Mouse (Mus musculus) yolk sac, embryonic 10.5 days (tissue): Measurements from ENCODE around the gene Nkrf.
"Not testable (repeated sequence)": the region's sequence is repeated elsewhere in the genome, so short reads cannot be mapped to it uniquely, and the experiment has no call there.

ENCODE experiments used
- DNase-seq: peaks from one replicate; pipeline ENCODE4 v3.0.0-alpha.2; 2017; ENCODE audit warnings: low spot score

The Nkrf gene

DNA sequence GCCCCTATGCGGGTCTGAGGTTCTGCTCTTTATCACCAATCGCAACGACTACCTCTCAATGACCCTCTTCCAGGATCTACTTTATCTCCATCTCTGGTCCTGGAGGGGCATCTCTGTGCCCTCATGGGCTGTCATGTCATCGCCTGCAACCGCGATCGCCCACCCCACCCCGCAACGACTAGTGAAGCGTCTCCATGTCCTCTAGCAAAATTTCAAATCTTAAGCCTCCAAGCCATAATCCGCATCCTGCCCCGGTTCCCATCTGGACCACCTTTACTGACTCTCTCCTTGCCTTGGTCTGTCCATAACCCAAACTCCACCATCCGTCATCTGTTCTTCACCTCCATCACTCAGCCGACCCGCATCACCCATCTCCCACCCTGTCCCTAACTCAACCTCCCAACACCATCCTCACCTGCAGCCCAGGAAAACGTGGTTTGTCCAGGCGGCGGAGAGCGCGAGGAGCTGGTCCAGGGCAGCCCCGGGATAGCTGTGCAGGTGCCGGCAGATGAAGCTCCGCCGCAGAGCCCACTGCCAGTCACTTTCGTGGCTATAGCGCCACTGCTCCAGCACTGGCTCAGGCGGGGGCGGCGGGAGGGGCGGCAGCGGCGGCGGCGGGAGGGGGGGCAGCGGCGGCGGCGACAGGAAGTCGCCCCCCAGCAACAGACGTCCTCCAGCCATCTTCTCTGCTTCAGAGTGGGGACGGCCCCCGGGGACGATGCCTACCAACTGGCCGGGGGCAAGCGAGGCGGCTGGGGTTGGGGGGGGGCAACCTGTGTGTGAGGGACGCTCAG, at the start of gene Nkrf:
Gene Nkrf (minus strand): TSS at position 579 of the 794 bp plus-strand sequence.
- peak; percentile 9 for DNase-seq

DNA sequence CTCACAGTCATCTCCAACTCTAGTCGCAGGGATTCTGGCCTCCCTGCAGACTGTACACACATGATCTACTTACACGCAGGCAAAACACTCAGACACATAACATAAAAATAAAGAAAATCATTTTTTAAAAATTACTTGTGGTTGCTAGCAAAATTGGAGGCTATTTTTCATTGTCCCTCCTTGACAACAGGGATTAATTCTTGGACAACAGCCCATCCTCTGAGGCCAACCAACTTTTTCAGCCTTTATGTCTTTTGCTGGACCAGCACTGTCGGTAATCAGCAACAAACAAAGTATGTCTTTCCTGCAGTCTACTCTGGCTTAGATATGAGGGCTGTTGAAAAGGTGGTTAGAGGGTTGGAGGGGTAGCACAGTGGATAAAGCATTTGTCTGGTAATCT, 38.4 kb upstream of the Nkrf start:
- no peak for DNase-seq

DNA sequence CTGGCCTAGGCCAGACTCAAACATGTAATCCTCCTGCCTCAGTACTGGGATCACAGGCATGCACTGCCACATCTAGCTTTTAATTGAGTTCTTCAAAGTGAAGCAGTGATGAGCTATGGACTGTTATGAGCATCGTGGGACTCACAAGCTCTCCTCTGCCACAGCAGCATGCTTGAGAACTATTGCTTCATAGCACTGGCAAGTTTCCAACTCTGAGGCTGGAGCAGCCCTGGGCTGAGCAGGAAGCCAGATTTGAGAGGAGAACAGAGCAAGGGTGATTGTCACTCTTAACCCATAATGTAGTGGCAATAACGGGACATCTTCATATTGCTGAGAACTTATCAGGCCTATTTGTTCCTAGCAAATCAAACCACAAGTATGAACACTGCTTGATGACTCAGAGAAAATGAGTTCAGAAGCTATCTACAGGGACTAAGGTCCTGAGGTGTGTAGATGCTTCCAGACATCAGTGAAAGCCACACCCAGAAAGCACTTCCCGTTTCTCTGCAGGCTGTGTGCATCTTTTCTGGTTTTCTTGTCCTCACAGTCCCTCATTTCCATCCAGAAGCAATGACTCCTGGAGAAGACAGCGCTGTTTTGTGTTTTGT, 37.2 kb upstream of the Nkrf start:
- no peak for DNase-seq

DNA sequence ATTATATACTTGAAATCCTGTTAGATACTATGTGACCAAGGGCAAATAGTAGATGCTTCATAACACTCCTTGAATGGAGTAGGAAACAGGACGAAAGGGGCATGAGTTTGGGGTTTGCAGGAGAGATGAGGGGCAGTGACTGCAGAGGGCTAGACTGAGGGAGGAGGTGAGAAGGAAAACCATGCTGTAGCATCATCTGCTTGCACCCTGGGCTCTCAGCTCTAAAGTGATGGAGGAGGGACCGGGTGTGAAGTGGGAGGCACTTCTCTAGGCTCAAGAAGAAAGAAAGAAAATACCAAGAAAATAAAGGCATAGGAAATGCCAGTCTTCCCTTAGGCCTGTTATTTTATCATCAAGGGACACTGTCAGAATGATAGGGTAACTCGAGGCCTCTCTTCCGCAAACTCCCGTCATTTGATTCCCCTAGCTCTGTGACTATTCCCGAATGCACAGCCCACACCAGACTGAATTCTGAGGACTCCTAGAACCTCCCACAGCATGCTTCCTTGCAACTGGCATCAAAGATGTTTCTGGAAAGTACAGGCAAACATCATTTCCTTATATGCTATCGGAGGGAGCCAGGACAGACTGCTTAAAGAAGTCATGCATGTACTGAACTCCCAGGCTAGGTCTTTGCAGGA, 32.7 kb upstream of the Nkrf start:
- no peak for DNase-seq

DNA sequence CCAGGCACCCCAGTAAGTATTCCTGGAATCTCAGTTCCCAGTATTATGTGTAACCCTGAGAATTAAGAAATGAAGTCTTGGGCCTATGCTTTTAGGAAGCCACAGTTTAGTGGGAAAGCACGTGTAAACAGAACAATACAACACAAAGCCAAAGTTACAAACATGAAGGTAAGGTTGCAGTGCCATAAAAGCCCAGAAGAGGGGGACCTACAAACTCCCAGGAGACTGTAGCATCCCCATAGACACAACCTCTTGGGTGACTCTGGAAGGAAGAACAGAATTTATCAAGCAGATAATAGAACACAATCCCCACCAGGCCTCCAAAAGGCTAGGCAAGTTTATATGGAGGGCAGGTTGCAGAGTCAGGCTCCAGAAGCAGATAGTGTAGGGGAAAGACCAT, 27.9 kb upstream of the Nkrf start:
- no peak for DNase-seq

DNA sequence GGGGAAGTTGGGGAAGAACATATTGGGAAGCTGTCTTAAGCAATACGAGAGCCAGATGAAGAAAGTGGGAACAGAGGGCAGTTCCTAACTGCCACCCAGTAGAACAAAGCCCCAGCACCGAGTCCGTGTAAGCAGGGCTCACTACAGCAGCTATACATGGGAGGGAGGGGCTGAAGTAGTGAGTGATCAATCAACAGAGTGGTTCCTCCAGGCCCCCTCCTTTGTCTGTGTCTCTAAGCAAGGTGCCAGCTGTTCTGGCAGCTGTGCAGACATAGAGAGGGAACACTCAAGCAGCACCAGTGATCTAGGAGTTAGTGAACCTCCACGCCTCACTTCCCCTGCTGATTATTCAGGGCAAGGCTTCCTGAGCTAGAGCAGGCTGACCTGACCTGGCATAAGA, 27.0 kb upstream of the Nkrf start:
- no peak for DNase-seq

DNA sequence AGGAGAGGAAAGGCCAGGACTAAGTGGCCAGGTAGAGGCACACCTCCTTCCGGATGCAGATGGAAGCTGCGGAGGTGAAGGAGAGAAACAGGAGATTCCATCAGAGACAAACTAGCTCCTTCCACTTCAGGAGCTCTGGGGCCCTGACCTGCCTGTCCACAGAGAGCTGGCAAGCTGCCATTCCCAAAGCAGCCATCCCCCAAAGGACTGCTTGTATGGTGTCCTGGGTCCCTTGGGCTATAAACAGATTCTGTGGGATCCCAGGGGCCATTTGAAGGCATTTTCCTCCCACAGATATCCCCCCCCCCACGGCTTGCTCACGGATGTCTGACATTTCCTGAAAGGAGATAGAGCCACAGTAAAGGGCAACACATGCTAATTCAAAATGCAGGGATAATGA, 26.1 kb upstream of the Nkrf start:
- no peak for DNase-seq

DNA sequence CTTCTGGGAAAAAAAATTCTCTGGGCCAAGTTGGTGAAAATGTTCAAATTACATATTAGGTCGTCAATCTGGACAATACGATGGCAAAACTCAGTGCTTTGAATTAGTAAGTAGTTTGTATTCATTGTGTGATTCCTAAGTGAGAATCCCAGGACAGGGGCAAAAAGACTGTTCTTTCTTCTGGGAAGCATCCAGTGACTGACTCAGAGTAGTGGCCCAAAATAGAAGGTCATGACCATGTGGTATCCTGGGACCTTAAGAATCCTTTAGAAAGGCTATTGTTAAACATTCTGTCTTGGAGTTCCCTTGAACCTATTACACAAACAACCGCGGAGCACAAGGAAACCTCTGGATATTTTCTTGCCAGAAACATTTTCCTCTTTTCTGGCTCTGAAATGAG, 18.6 kb upstream of the Nkrf start:
- DNase-seq: no peak

DNA sequence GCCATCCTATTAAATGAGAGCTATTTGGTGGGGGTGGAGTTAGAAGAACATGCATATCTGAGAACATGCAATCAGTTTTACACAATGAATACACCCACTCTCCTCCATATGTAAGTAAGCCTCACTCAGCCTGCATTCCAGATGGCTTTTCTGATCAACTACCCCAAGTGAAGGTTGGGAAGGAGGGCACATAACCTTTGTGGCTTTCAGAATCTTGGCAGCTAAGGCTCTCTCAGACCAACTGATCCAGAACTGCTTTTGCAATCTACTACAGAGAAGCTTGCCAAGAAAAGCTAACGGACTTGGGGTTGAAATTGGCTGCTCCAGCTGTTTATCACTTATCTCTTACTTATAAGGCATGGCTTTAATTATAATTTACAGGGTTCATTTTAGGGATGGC, 15.1 kb upstream of the Nkrf start:
- no peak for DNase-seq

DNA sequence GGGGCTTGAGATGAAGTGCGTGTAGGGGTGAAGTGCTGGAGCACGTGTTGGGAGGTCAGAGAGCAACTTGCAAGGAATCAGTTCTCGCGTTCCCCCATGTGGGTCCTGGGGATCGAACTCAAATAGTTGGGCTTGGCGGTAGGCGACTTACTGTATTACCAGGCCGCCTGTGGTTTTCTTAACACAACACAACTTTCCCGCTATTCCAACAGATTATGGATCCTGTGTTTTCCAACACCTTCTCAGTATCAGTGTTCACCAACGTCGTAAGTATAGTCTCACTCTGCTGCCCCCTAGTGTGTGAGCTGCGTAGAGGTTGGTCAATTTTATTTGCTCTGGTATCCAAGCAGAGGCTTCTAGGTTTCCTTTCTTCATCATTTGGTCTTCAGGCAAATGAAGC, 8.6 kb upstream of the Nkrf start:
- DNase-seq: peak; percentile 11

DNA sequence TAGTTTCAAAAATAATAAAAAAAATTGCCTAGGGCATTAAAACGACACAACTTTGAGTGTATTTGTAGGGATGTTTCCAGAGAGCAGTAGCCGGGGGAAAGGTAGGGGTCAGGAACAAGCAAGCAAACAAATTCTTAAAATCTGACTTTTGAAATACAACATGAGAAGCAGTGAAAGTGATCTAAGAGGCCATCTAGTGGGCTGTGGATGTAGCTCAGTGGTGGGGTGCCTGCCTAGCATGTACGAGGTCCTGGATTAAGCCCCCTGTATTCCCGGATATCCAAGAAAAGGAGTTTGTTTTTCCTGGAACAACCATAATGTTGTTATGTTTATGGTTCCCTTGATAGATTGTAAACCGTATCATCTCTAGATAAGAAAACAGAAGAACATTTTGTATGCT, 3.8 kb upstream of the Nkrf start:
- no peak for DNase-seq

DNA sequence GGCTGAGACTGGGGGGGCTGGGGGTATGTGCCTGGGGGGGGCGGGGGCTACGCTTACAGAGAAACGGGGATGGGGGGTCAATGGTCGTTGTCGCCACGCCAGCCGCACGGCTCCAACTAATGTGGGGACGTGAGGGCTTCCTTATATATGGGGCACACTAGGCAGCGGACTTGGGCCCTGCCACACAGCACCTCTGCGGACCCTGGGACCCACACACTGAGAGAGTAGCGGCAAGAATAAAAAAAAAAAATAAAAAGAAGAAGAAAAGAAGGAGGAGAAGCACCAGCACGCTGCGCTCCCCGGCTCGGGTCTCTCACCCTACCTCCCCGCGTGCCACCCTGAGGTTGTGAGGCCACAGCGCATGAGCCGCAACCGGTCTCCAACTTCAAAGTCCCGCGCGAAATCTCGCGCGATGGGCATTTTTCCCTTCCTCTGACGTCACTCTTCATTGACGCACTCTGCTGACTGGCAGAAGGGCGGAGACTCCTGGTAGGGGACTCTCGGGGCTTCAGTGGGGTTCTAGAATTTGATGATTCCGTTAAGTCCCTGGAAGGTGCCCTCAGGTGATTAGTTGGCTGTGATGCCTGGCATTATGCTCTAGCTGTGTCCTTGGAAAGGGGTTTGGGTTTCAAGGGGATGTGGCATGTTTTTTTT, 543 bp upstream of the Nkrf start:
- peak; percentile 83 for DNase-seq

DNA sequence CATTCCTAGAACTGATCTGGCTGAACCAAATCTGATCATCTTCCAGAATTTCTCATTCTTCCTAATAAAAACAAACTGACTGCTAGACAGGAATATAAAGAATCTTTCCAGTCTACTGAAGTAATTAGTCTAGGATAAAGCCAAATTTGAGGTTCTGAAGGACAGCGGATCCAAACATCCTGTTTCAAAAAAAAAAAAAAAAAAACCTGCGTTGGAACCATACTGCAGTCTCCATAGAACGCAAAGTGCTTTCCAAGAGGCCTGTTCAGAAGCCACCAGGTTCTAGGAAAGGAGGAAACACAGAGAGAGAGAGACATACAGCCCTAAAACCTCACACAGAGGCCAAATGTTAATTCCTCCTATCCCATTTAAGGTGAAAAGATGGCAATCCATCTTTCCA, 1.0 kb downstream of the Nkrf start:
- no peak for DNase-seq

DNA sequence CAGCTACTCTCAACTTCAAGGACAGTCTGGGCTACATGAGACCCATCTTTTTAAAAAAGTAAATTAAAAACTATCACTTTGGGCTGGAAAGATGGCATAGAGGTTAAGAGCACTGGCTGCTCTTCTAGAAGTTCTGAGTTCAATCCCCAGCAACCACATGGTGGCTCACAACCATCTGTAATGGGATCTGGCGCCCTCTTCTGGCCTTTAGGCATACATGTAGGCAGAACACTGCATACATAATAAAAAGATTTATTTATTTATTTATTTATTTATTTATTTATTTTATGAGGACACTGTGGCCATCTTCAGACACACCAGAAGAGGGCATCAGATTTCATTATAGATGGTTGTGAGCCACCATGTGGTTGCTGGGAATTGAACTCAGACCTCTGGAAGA, 3.8 kb downstream of the Nkrf start:
- DNase-seq: not testable (repeated sequence)

DNA sequence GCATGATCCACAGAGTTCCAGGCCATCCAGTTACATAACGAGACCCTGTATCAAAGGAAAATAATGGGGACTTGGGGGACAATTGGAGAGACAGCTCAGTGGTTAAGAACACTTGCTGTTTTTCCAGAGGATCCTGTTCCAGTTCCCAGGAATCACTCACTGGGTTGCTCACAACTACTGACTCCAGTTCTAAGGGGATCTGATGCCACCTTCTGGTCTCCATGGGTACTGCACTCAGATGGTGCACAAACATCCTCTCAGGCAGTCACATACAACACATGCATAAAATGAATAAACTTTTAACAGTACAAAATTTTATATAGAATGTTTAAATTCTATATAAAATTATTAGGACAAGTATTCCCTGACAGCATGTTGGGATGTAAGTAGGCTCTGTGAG, 18.0 kb downstream of the Nkrf start:
- no peak for DNase-seq

DNA sequence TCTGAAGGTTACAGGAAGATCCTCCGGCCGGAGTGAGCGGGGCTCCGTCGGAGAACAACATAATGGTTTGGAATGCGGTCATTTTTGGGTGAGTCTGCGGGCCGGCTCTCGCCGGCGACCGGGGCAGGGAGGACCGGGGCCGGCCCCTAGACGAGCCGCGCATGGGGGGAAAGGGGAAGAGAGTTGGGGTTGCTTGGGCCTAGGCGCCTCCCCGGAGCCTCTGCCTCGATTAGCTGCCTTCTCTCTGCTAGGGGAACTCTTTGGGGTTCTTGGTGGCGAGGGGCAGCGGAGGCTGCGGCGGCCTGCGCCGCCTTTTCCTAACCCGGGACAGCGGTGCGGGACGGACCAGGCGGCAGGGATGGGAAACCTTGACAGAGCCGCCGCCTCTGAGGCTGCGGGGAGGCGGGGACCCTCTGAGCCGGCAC, 28.0 kb downstream of the Nkrf start:
- DNase-seq: no peak

DNA sequence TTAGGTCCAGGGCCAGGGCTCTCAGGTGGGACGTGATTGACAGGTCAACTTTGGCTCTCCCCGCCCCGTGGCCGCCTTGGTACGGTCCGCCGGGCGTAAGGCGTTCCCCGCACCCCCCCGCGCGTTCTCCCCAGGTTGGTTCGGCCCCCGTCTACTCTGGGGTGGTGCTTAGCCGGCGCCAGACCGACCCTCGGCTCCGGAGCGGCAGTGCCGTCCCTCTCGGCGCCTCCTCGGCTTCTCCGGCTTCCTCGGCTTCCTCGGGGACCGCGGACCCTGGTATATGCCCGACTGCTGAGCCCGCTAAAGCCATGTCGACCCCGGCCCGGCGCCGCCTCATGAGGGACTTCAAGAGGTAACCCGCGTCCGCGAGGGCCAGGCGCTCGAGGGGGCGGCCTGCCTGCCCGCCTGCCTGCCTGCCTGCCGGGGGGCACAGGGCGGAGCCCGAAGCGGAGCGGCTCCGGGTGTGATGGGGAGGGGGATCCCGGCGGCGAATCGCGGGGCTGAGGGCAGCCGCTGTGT, 28.5 kb downstream of the Nkrf start:
- peak; percentile 87 for DNase-seq

DNA sequence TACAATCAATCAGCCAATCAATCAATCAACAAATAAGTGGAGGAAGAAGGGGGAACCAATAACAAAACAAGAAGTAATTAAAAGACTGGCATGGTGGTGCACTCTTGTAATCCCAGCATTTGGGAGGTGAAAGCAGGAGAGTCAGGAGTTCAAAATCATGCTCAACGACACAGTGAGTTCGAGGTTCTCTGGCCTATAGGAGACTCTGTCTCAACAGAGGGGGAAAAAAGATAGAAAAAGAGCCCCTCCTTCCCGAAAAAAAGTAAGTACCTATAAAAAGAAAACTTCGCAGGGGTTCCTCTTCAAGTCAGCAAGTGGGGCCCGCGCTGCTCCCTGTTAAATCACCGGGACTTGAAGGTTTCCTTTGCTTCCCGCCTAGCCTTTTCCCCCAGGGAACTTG, 28.9 kb downstream of the Nkrf start, which contains the start of the genes Ube2a and C330007P06Rik:
Gene Ube2a (plus strand): TSS at position 136 of the 400 bp plus-strand sequence.
Gene C330007P06Rik (minus strand): TSS at position 347 of the 400 bp plus-strand sequence.
- no peak for DNase-seq

DNA sequence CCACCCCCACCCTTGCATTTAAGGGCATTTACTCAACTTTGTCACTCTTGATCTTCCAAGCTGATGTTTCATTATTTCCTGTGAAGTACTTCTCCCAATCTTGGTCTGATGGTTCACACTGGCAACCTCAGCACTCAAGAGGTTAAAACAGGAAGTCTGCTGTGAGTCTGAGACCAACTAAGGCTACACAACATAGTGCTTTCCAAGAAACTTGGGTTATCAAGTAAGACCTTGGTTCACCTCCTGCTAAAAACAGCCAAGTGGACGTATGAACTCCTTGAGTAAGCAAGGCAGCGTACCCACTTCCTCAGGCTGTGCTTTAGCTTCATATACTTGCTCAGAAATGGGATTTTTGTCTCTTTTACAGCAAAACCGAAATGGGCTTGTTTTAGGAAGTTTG, 32.3 kb downstream of the Nkrf start:
- DNase-seq: no peak

DNA sequence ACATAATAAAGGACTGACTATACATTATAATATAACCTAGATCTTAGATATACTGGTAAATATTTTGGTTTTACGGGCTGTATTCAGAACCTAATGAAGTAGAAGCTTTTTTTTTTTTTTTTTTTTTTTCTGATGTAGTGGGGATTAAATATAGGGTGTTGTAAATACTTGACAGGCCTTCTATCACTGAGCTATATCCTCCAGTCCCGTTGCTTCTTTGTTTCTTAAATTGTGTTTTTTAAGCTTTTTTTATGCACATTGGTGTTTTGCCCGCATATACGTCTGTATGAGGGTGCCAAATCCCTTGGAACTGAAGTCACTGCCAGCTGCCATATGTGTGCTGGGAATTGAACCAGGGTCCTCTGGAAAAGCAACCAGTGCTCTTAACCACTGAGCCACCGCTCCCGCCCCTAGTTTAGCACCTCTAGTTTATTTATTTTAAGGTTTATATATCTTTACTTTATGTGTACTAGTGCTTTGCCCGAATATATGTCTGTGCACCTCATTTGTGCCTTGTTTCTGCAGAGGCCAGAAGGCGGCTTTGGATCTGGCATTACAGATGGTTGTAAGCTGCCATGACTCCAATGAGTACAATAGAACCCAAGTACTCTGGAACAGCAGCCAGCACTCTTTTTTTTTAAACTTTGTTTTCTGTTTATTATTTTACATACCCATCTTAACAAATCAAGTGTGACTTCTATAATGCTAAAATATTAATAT, 37.9 kb downstream of the Nkrf start:
- DNase-seq: no peak

DNA sequence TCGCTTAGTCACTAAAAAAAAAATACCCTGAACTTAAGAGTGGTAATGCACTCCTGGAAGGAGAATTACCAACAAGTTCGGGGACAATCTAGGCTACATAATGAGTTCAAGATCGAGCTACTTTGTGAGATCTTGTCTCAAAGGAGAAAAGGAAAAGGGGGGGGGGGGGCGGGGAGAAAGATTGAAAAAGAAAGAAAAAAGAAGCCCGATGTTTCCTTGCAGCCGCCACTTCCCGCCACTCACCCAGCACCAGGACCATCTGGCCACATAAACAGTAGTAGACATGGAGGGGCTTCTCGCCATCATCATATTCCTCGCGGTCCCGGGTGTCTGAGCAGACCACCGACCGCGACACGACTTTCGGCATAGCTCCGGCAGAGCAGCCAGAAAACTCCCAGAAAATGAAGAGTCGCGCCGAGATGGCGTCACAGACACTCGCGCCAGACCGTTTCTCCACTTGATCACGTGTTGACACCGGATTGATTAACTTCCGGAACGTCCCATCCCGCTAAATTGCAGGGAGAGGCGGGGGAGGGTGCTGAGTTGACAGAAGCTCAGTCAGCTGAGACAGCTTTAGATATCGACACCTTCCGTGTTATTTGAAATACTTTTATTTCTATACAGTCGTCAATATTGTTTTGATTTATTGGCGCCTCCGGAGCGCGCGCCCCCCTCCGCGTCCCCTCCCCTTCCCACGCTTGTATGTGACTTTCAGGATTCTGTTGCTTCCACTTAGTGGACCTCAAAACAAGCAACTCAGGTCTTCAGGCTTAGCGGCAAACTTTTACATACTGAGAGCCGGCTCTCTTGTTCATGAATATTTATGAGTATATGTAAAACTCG, 38.7 kb downstream of the Nkrf start:
- DNase-seq: peak; percentile 81
